Comparison of ENCODE assay signal across 12 mouse cellular contexts in genomic region chr10:80330888-80331287, GRCm38 (mm10). TPM values are rescaled to one million over a fixed set of nuclear protein-coding genes. Genes with fewer than 3 reads are reported as not detected.
DNase-seq lines count a peak whose midpoint lies in the region; ATAC-seq and TF ChIP-seq lines count a peak whose summit lies in the region.
"Had no signal": no experiment of that assay in that cellular context is flagged by ENCODE, and none has a peak within 500 bp of the region (broad histone marks: within the 10 kb centered on the region; RNA-seq: fewer than 3 reads in every experiment).

No protein-coding gene starts in this region.

- no peaks in the 10 kb centered on the region for H3K36me3 ChIP-seq in heart, embryonic 12.5 days
- H3K36me3 ChIP-seq in ES-Bruce4 (ENCODE audit: control insufficient read depth, insufficient read depth, low read length, poor library complexity, severe bottlenecking): no peaks in the 10 kb centered on the region
- H3K36me3 ChIP-seq in hindbrain, embryonic 12.5 days: no peaks in the 10 kb centered on the region
- peaks cover 17% of the 10 kb centered on the region for H3K36me3 ChIP-seq in liver, embryonic 16.5 days (ENCODE audit: control insufficient read depth, insufficient read depth)

- no peaks in the 10 kb centered on the region for H3K9me3 ChIP-seq in heart, embryonic 12.5 days (replicated peaks)
- no peaks in the 10 kb centered on the region for H3K9me3 ChIP-seq in ES-Bruce4 (replicated peaks; ENCODE audit: control insufficient read depth, insufficient read depth, low read length, poor library complexity, severe bottlenecking)
- no peaks in the 10 kb centered on the region for H3K9me3 ChIP-seq in hindbrain, embryonic 12.5 days (replicated peaks)
- H3K9me3 ChIP-seq in liver, embryonic 16.5 days (replicated peaks; ENCODE audit: control insufficient read depth, low read length): no peaks in the 10 kb centered on the region

- no peak for DNase-seq in heart, postnatal 4 days
- no peak for DNase-seq in thymus, postnatal 4 days
- no peak for DNase-seq in cerebellum, adult 9-10 months
- DNase-seq: adrenal gland, adult 2 months; spleen, adult 18-20 months had no signal

- 59% methylated on average over 2 of the region's 2 CpGs for WGBS in heart, embryonic 12.5 days
- 69% methylated on average over 2 of the region's 2 CpGs for WGBS in hindbrain, embryonic 12.5 days
- 50% methylated on average over 2 of the region's 2 CpGs for WGBS in liver, embryonic 16.5 days (ENCODE audit: insufficient replicate concordance)

- H3K4me1 ChIP-seq in heart, embryonic 12.5 days (replicated peaks): peaks cover 15% of the 10 kb centered on the region
- peaks cover 2% of the 10 kb centered on the region for H3K4me1 ChIP-seq in ES-Bruce4 (ENCODE audit: control insufficient read depth, insufficient read depth, low read length)
- H3K4me1 ChIP-seq in hindbrain, embryonic 12.5 days: peaks cover 15% of the 10 kb centered on the region
- peaks cover 45% of the 10 kb centered on the region for H3K4me1 ChIP-seq in liver, embryonic 16.5 days (ENCODE audit: control insufficient read depth, low read depth, low read length)

- H3K4me2 ChIP-seq in heart, embryonic 12.5 days: peak overlapping the region; percentile 85
- H3K4me2 ChIP-seq in hindbrain, embryonic 12.5 days (replicated peaks): peak overlapping the region; percentile 88
- peak overlapping the region; percentile 97 for H3K4me2 ChIP-seq in liver, embryonic 16.5 days (ENCODE audit: low read depth, low read length)

- no peak overlapping the region for H3K27ac ChIP-seq in heart, embryonic 12.5 days (ENCODE audit: poor library complexity, severe bottlenecking)
- H3K27ac ChIP-seq in ES-Bruce4 (ENCODE audit: insufficient read depth, low read length): no peak overlapping the region
- H3K27ac ChIP-seq in hindbrain, embryonic 12.5 days: no peak overlapping the region
- peak overlapping the region; percentile 98 for H3K27ac ChIP-seq in liver, embryonic 16.5 days (ENCODE audit: low read length)

- TF ChIP-seq POLR2A in ES-Bruce4 (IDR thresholded peaks at IDR 0.05; ENCODE audit: insufficient read depth, low read length): no peak

- H3K4me3 ChIP-seq in heart, embryonic 12.5 days: peak overlapping the region; percentile 49
- H3K4me3 ChIP-seq in ES-Bruce4 (ENCODE audit: low read depth, low read length): peak overlapping the region; percentile 62; the same call in 1 of the 2 replicates
- 0 out of 2 replicates have a peak overlapping the region, but pooled peaks have one; percentile 46 for H3K4me3 ChIP-seq in hindbrain, embryonic 12.5 days
- peak overlapping the region; percentile 70 for H3K4me3 ChIP-seq in liver, embryonic 16.5 days (ENCODE audit: low read depth, low read length)

- TF ChIP-seq CTCF in ES-Bruce4 (IDR thresholded peaks at IDR 0.05; ENCODE audit: low read depth, low read length): no peak

- TF ChIP-seq EP300 in ES-Bruce4 (IDR thresholded peaks at IDR 0.05; ENCODE audit: insufficient read depth, low read depth, low read length): no peak

- no peak overlapping the region for H3K9ac ChIP-seq in heart, embryonic 12.5 days
- peak overlapping the region; percentile 45; the same call in 1 of the 2 replicates for H3K9ac ChIP-seq in ES-Bruce4 (ENCODE audit: low read depth, poor library complexity, severe bottlenecking)
- H3K9ac ChIP-seq in hindbrain, embryonic 12.5 days: no peak overlapping the region
- peak overlapping the region; percentile 73 for H3K9ac ChIP-seq in liver, embryonic 16.5 days (ENCODE audit: low read depth, low read length)

- H3K27me3 ChIP-seq in heart, embryonic 12.5 days (replicated peaks): peaks cover 59% of the 10 kb centered on the region
- no peaks in the 10 kb centered on the region for H3K27me3 ChIP-seq in ES-Bruce4 (ENCODE audit: control insufficient read depth, insufficient read depth, low read length, poor library complexity, severe bottlenecking)
- H3K27me3 ChIP-seq in hindbrain, embryonic 12.5 days: peaks cover 38% of the 10 kb centered on the region
- no peaks in the 10 kb centered on the region for H3K27me3 ChIP-seq in liver, embryonic 16.5 days (ENCODE audit: control insufficient read depth, insufficient read depth, low read depth, low read length)

- ATAC-seq in heart, embryonic 12.5 days (ENCODE audit: insufficient number of reproducible peaks, low FRiP score): no peak
- no peak for ATAC-seq in hindbrain, embryonic 12.5 days (ENCODE audit: low FRiP score)
- no peak for ATAC-seq in liver, embryonic 16.5 days (ENCODE audit: low read depth)
- ATAC-seq in inflammation-experienced regulatory T-cells, adult 6 months: no peak

RNA-seq across cellular contexts. Expression of gene Reep6, which starts 1.1 kb away (rescaled TPM):
- 3.1 and 3.7 TPM in 2 replicates for polyA plus RNA-seq in heart, embryonic 12.5 days (2016; fragmentation: Nextera tagmentation; extraction: Ambion mirVana)
- 1 to 10 TPM; 1.6 to 1.8 TPM for total RNA-seq in heart, postnatal 4 days (2021)
- polyA plus RNA-seq in ES-Bruce4 (2011; ENCODE audit: insufficient read depth, insufficient read length, low read depth, missing spikeins): 17.3 and 17.6 TPM in 2 replicates
- polyA plus RNA-seq in hindbrain, embryonic 12.5 days (2016; fragmentation: Nextera tagmentation; extraction: Ambion mirVana): 3.2 and 4.1 TPM in 2 replicates
- 83.9 and 102 TPM in 2 replicates for polyA plus RNA-seq in liver, embryonic 16.5 days (2015; fragmentation: Nextera tagmentation; extraction: Ambion mirVana)
- not detected for polyA plus RNA-seq in inflammation-experienced regulatory T-cells, adult 6 months (2017; shearing (Covaris generic))

RNA-seq across cellular contexts. Expression of gene Pcsk4, which starts 1.6 kb away (rescaled TPM):
- polyA plus RNA-seq in heart, embryonic 12.5 days (2016; fragmentation: Nextera tagmentation; extraction: Ambion mirVana): 1.0 and 1.5 TPM in 2 replicates
- total RNA-seq in heart, postnatal 4 days (2021): 1 to 10 TPM; 1.3 to 2.0 TPM
- 2.8 and 3.1 TPM in 2 replicates for polyA plus RNA-seq in ES-Bruce4 (2011; ENCODE audit: insufficient read depth, insufficient read length, low read depth, missing spikeins)
- 2.2 and 2.8 TPM in 2 replicates for polyA plus RNA-seq in hindbrain, embryonic 12.5 days (2016; fragmentation: Nextera tagmentation; extraction: Ambion mirVana)
- 3.5 and 4.0 TPM in 2 replicates for polyA plus RNA-seq in liver, embryonic 16.5 days (2015; fragmentation: Nextera tagmentation; extraction: Ambion mirVana)
- 10 to 100 TPM in 1 of 3 experiments, 1 to 10 TPM in 2; 2.2 to 10.8 (median 9.5) TPM for polyA plus RNA-seq in inflammation-experienced regulatory T-cells, adult 6 months (2017; shearing (Covaris generic))

RNA-seq across cellular contexts. Expression of gene 2310011J03Rik, which starts 10.6 kb away (rescaled TPM):
- 32.7 and 32.8 TPM in 2 replicates for polyA plus RNA-seq in heart, embryonic 12.5 days (2016; fragmentation: Nextera tagmentation; extraction: Ambion mirVana)
- 10 to 100 TPM; 16.9 TPM for total RNA-seq in heart, postnatal 4 days (2021)
- 11.6 and 13.2 TPM in 2 replicates for polyA plus RNA-seq in ES-Bruce4 (2011; ENCODE audit: insufficient read depth, insufficient read length, low read depth, missing spikeins)
- polyA plus RNA-seq in hindbrain, embryonic 12.5 days (2016; fragmentation: Nextera tagmentation; extraction: Ambion mirVana): 38.4 and 39.7 TPM in 2 replicates
- polyA plus RNA-seq in liver, embryonic 16.5 days (2015; fragmentation: Nextera tagmentation; extraction: Ambion mirVana): 27.9 and 29.0 TPM in 2 replicates
- 10 to 100 TPM; 38.1 to 52.1 (median 41.8) TPM for polyA plus RNA-seq in inflammation-experienced regulatory T-cells, adult 6 months (2017; shearing (Covaris generic))

RNA-seq across cellular contexts. Expression of gene Adamtsl5, which starts 17.3 kb away (rescaled TPM):
- 5.3 and 6.7 TPM in 2 replicates for polyA plus RNA-seq in heart, embryonic 12.5 days (2016; fragmentation: Nextera tagmentation; extraction: Ambion mirVana)
- total RNA-seq in heart, postnatal 4 days (2021): 10 to 100 TPM; 32.8 to 34.2 TPM
- polyA plus RNA-seq in ES-Bruce4 (2011; ENCODE audit: insufficient read depth, insufficient read length, low read depth, missing spikeins): 3.8 and 5.4 TPM in 2 replicates
- 0.38 and 0.77 TPM in 2 replicates for polyA plus RNA-seq in hindbrain, embryonic 12.5 days (2016; fragmentation: Nextera tagmentation; extraction: Ambion mirVana)
- polyA plus RNA-seq in liver, embryonic 16.5 days (2015; fragmentation: Nextera tagmentation; extraction: Ambion mirVana): 2.2 and 3.4 TPM in 2 replicates
- polyA plus RNA-seq in inflammation-experienced regulatory T-cells, adult 6 months (2017; shearing (Covaris generic)): not detected

RNA-seq across cellular contexts. Expression of gene Plk5, which starts 25.4 kb away (rescaled TPM):
- polyA plus RNA-seq in heart, embryonic 12.5 days (2016; fragmentation: Nextera tagmentation; extraction: Ambion mirVana): not detected in 2 replicates
- total RNA-seq in heart, postnatal 4 days (2021): not detected
- polyA plus RNA-seq in ES-Bruce4 (2011; ENCODE audit: insufficient read depth, insufficient read length, low read depth, missing spikeins): 11.1 and 12.6 TPM in 2 replicates
- 0.35 and 0.50 TPM in 2 replicates for polyA plus RNA-seq in hindbrain, embryonic 12.5 days (2016; fragmentation: Nextera tagmentation; extraction: Ambion mirVana)
- polyA plus RNA-seq in liver, embryonic 16.5 days (2015; fragmentation: Nextera tagmentation; extraction: Ambion mirVana): 0.05 and 0.18 TPM in 2 replicates
- not detected for polyA plus RNA-seq in inflammation-experienced regulatory T-cells, adult 6 months (2017; shearing (Covaris generic))
- total RNA-seq: megakaryocyte-erythroid progenitor cell, adult 5-6 weeks had no signal
- polyA plus RNA-seq: C2C12 had no signal

Comparison
In these comparisons a context has a peak if more than half of its experiments do, and no peak if none do; other contexts are left out.
1. H3K9ac ChIP-seq: peak in ES-Bruce4 (single experiment) and liver, embryonic 16.5 days (single experiment); none in heart, embryonic 12.5 days (single experiment) and hindbrain, embryonic 12.5 days (single experiment).
2. Peak in every context shown above with its lines, with median percentiles within 50 percentile points of each other: H3K4me2 ChIP-seq and H3K4me3 ChIP-seq.